Mouse (Mus musculus) liver, embryonic 11.5 days (tissue): ENCODE data around the gene Ppp1r18. TPM values are rescaled to one million over a fixed set of nuclear protein-coding genes. Genes with fewer than 3 reads are reported as not detected.
A peak's percentile ranks its signal among the peaks of the same experiment; 100 is the strongest.

Source experiments
- ATAC-seq: fragments of 200-750 bp; cut with Nextera tagmentation; replicated peaks from 2 replicates; pipeline ENCODE4 v1.8.0; 2017; ENCODE audit warnings: moderate number of reproducible peaks, mild to moderate bottlenecking, moderate TSS enrichment, moderate library complexity; ENCODE audit not compliant: low FRiP score
- DNase-seq: peaks from one replicate; pipeline ENCODE4 v3.0.0-alpha.2; 2017; ENCODE audit warnings: low spot score
- H3K27ac ChIP-seq: fragments of 300-500 bp; sonication (generic); 2 replicates; pipeline ENCODE4 v1.5.1; 2014; ENCODE audit warnings: mild to moderate bottlenecking, low read depth, low read length, control low read depth
- H3K27me3 ChIP-seq: fragments of 300-500 bp; sonication (generic); replicated peaks from 2 replicates; pipeline ENCODE4 v1.6.1; 2014; ENCODE audit warnings: low read length, mixed read lengths; ENCODE audit not compliant: control insufficient read depth, insufficient read depth
- H3K36me3 ChIP-seq: fragments of 300-500 bp; sonication (generic); 2 replicates; pipeline ENCODE4 v1.6.1; 2014; ENCODE audit warnings: mild to moderate bottlenecking, low read length, moderate library complexity, mixed read lengths; ENCODE audit not compliant: control insufficient read depth, insufficient read depth
- H3K4me1 ChIP-seq: fragments of 300-500 bp; sonication (generic); replicated peaks from 2 replicates; pipeline ENCODE4 v1.6.1; 2014; ENCODE audit warnings: low read length, mixed read lengths; ENCODE audit not compliant: control insufficient read depth, insufficient read depth
- H3K4me2 ChIP-seq: fragments of 300-500 bp; sonication (generic); 2 replicates; pipeline ENCODE4 v1.6.1; 2014; ENCODE audit warnings: mild to moderate bottlenecking, control low read depth, moderate library complexity
- H3K4me3 ChIP-seq: fragments of 300-500 bp; sonication (generic); 2 replicates; pipeline ENCODE4 v1.5.1; 2014; ENCODE audit warnings: low read depth, low read length, control low read depth
- H3K9ac ChIP-seq: fragments of 300-500 bp; sonication (generic); 2 replicates; pipeline ENCODE4 v1.6.1; 2014; ENCODE audit warnings: low read depth, low read length, control low read depth
- H3K9me3 ChIP-seq: fragments of 300-500 bp; sonication (generic); 2 replicates; pipeline ENCODE4 v1.6.1; 2016; ENCODE audit warnings: low read length, inconsistent platforms, mixed read lengths; ENCODE audit not compliant: control insufficient read depth
- WGBS: fragments of 180-500 bp; shearing (Covaris S2); extraction: QIAGEN DNeasy Blood & Tissue Kit; methylation state at CpG from one replicate; pipeline ENCODE4 v1.1.7; 2014; 5-methylcytosine and 5-hydroxymethylcytosine counted together
- polyA plus RNA-seq: library from polyadenylated mRNA; unstranded; fragments of >200 nt; fragmentation: Nextera tagmentation; extraction: Ambion mirVana; gene quantifications from 2 replicates; pipeline ENCODE4 v1.2.1, GENCODE M21; 2014

The Ppp1r18 gene
- polyA plus RNA-seq, 1 experiment from 2014 or later: 22.0 TPM

- Histone ChIP-seq H3K27ac (peak overlapping the region; percentile 99), H3K9ac (peak overlapping the region; percentile 100), H3K4me2 (peak overlapping the region; percentile 99), H3K9me3 (no peaks in the 10 kb centered on the region), H3K27me3 (no peaks in the 10 kb centered on the region), H3K36me3 (peaks cover 10% of the 10 kb centered on the region), H3K4me1 (peaks cover 31% of the 10 kb centered on the region), H3K4me3 (peak overlapping the region; percentile 78)
- DNase-seq (peak; percentile 57), ATAC-seq (no peak)
- under 1% methylated on average over 13 of the region's 13 CpGs for WGBS
These were observed 52.3 kb downstream of the Ppp1r18 start for GRCm38 (mm10) chr17:35917463-35918251.

- no peaks in the 10 kb centered on the region for H3K27me3 ChIP-seq
- ATAC-seq (no peak), DNase-seq (peak; percentile 57)
- H3K4me2 ChIP-seq: peak overlapping the region; percentile 99
- H3K9ac ChIP-seq: peak overlapping the region; percentile 100
- H3K4me3 ChIP-seq: peak overlapping the region; percentile 78
- H3K36me3 ChIP-seq: peaks cover 6% of the 10 kb centered on the region
- peak overlapping the region; percentile 99 for H3K27ac ChIP-seq
- H3K4me1 ChIP-seq: peaks cover 27% of the 10 kb centered on the region
- 0% methylated on average over 11 of the region's 11 CpGs for WGBS
- H3K9me3 ChIP-seq: no peaks in the 10 kb centered on the region
These were observed 53.1 kb downstream of the Ppp1r18 start for GRCm38 (mm10) chr17:35918276-35919059.

GRCm38 (mm10) chr17:35919060-35919715 lies 53.8 kb downstream of the Ppp1r18 start:
- Histone ChIP-seq H3K9me3 (no peaks in the 10 kb centered on the region), H3K27ac (peak overlapping the region; percentile 99), H3K4me1 (peaks cover 27% of the 10 kb centered on the region), H3K9ac (peak overlapping the region; percentile 100), H3K4me2 (peak overlapping the region; percentile 99), H3K4me3 (peak overlapping the region; percentile 78), H3K36me3 (peaks cover 10% of the 10 kb centered on the region), H3K27me3 (no peaks in the 10 kb centered on the region)
- ATAC-seq (peak; percentile 34), DNase-seq (peak; percentile 84)
- WGBS: 12% methylated on average over 7 of the region's 7 CpGs

- Histone ChIP-seq H3K9me3 (no peaks in the 10 kb centered on the region), H3K36me3 (peaks cover 11% of the 10 kb centered on the region), H3K4me3 (peak overlapping the region; percentile 78), H3K9ac (peak overlapping the region; percentile 100), H3K4me2 (peak overlapping the region; percentile 99), H3K27ac (peak overlapping the region; percentile 99), H3K4me1 (peaks cover 25% of the 10 kb centered on the region), H3K27me3 (no peaks in the 10 kb centered on the region)
- ATAC-seq (peak; percentile 39), DNase-seq (no peak)
- 38% methylated on average over 6 of the region's 6 CpGs for WGBS
These were observed 54.5 kb downstream of the Ppp1r18 start for GRCm38 (mm10) chr17:35919864-35920301.

GRCm38 (mm10) chr17:35920384-35920783 lies 55.0 kb downstream of the Ppp1r18 start:
- DNase-seq: no peak

GRCm38 (mm10) chr17:35920862-35921562 lies 55.6 kb downstream of the Ppp1r18 start:
- ATAC-seq (no peak), DNase-seq (no peak)
- H3K9ac ChIP-seq: peak overlapping the region; percentile 100
- no peaks in the 10 kb centered on the region for H3K9me3 ChIP-seq
- no peak overlapping the region for H3K4me3 ChIP-seq
- 82% methylated on average over 5 of the region's 5 CpGs for WGBS
- peaks cover 13% of the 10 kb centered on the region for H3K36me3 ChIP-seq
- peak overlapping the region; percentile 99 for H3K27ac ChIP-seq
- no peaks in the 10 kb centered on the region for H3K27me3 ChIP-seq
- H3K4me2 ChIP-seq: peak overlapping the region; percentile 99
- H3K4me1 ChIP-seq: peaks cover 27% of the 10 kb centered on the region

More at GRCm38 (mm10) chr17:35920384-35920783, 55.0 kb downstream of the Ppp1r18 start:
- peak overlapping the region; percentile 78; the same call in 1 of the 2 replicates for H3K4me3 ChIP-seq
- H3K4me1 ChIP-seq: peaks cover 24% of the 10 kb centered on the region
- peak overlapping the region; percentile 99 for H3K4me2 ChIP-seq
- H3K36me3 ChIP-seq: peaks cover 11% of the 10 kb centered on the region
- H3K27me3 ChIP-seq: no peaks in the 10 kb centered on the region
- ATAC-seq: no peak
- H3K27ac ChIP-seq: peak overlapping the region; percentile 99
- H3K9me3 ChIP-seq: no peaks in the 10 kb centered on the region
- WGBS: 79% methylated on average over 1 of the region's 1 CpGs
- peak overlapping the region; percentile 100 for H3K9ac ChIP-seq

GRCm38 (mm10) chr17:35921710-35922109 lies 56.3 kb downstream of the Ppp1r18 start:
- no peak for DNase-seq
- peaks cover 34% of the 10 kb centered on the region for H3K4me1 ChIP-seq
- H3K9ac ChIP-seq: no peak overlapping the region
- no peaks in the 10 kb centered on the region for H3K27me3 ChIP-seq
- H3K9me3 ChIP-seq: no peaks in the 10 kb centered on the region
- H3K4me3 ChIP-seq: no peak overlapping the region
- peaks cover 20% of the 10 kb centered on the region for H3K36me3 ChIP-seq
- H3K27ac ChIP-seq: no peak overlapping the region
- 88% methylated on average over 4 of the region's 4 CpGs for whole genome bisulfite sequencing
- ATAC-seq: no peak
- H3K4me2 ChIP-seq: no peak overlapping the region

- no peak for ATAC-seq
- Histone ChIP-seq H3K9me3 (no peaks in the 10 kb centered on the region), H3K4me1 (peaks cover 39% of the 10 kb centered on the region), H3K27ac (no peak overlapping the region), H3K36me3 (peaks cover 25% of the 10 kb centered on the region), H3K4me3 (no peak overlapping the region), H3K4me2 (no peak overlapping the region), H3K9ac (no peak overlapping the region), H3K27me3 (no peaks in the 10 kb centered on the region)
- no peak for DNase-seq
- WGBS: 91% methylated on average over 3 of the region's 3 CpGs
These were observed 57.2 kb downstream of the Ppp1r18 start for GRCm38 (mm10) chr17:35922566-35922965.
